Mouse (Mus musculus): Measurements from ENCODE around the gene Adora2b.

Gene Adora2b

GRCm38 (mm10) chr11:62248401-62249244 is at the start of gene Adora2b:
Gene Adora2b (plus strand): TSS chr11:62248984.
- DNase-seq (ENCODE audit: low spot score): peak; percentile 92

DNA sequence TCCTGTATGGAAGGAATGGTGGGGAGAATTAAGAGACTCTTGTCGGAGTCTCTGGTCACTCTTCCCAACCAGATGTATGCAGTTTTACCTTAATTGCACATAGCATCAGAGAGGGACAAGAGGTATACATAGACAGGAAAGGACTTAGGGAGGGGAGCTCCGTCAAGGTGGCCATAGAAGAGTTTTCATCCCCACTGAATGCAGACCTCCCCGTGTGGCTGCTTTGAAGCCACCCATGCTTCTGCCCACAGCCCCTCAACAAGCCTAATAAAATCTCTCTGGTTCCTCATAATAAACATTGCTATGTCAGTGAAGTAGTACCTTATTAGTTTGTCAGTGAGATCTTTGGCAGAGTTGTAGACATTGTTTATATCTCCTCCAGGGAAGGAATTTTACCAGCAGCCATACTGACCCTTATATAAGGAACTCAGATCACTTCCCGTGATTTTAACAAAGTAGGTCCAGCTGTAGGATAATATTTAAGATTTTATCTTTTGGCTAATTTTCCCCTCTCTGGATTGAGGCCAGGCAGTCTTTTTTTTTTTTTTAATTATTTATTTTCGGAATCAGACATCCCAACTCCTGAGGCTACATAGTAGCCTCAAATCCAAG is 47.8 kb upstream of the Adora2b start:
- no peak for DNase-seq (ENCODE audit: low spot score)

DNA sequence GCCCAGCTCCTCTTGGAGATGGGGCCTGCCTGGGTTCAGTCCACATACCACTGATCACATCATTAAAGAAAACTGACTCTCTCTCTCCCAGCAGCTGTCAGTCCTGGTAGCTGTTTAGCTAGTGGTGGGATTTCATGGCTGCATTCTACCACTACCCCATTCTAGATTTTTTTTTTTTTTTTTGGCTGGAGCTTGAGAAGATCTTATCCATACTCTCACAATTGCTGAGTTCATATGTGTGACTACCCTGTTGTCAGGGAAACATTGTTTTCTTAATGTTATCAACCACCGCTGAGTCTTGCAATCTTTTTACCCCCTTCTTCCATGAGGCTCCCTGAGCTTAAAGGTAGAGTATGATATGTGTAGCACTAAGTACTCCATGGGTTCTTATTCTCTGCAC is 46.1 kb upstream of the Adora2b start:
- DNase-seq (ENCODE audit: low spot score): no peak

GRCm38 (mm10) chr11:62209111-62209510 is 39.7 kb upstream of the Adora2b start:
- DNase-seq (ENCODE audit: low spot score): peak; percentile 17

GRCm38 (mm10) chr11:62209891-62210290 is 38.9 kb upstream of the Adora2b start:
- DNase-seq (ENCODE audit: low spot score): no peak

- DNase-seq (ENCODE audit: low spot score): no peak
These were observed 35.3 kb upstream of the Adora2b start for GRCm38 (mm10) chr11:62213384-62213989.

- DNase-seq (ENCODE audit: low spot score): no peak
These were observed 33.7 kb upstream of the Adora2b start for GRCm38 (mm10) chr11:62215107-62215506.

DNA sequence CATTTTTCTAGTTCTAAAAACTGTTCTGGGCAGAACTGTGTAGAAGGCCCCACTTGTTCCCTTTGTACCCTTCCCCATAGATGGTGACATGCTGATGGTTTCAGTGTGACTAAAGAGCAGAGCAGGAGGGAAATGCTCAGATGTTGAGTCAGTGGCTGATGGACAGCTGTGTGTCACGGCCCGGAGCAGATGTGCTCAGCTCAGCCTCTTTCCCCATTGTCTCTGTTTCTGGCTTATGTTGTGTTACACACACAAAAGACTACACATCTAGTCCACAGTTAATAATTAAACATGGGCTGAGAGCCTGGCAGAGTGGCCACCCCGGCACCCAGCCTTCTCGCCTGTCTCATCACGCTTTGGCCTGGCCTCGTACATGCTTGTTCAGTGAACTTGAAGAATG is 31.0 kb upstream of the Adora2b start:
- peak; percentile 11 for DNase-seq (ENCODE audit: low spot score)

GRCm38 (mm10) chr11:62220756-62221510 is 27.9 kb upstream of the Adora2b start:
- DNase-seq (ENCODE audit: low spot score): no peak

- no peak for DNase-seq (ENCODE audit: low spot score)
These were observed 25.4 kb upstream of the Adora2b start for GRCm38 (mm10) chr11:62223416-62223815.

GRCm38 (mm10) chr11:62223962-62224361 is 24.8 kb upstream of the Adora2b start:
- no peak for DNase-seq (ENCODE audit: low spot score)

- DNase-seq (ENCODE audit: low spot score): no peak
These were observed 24.0 kb upstream of the Adora2b start for GRCm38 (mm10) chr11:62224797-62225196.

GRCm38 (mm10) chr11:62240631-62241261 is 8.0 kb upstream of the Adora2b start:
- no peak for DNase-seq (ENCODE audit: low spot score)

- DNase-seq (ENCODE audit: low spot score): no peak
These were observed 4.9 kb upstream of the Adora2b start for GRCm38 (mm10) chr11:62243871-62244270.

DNA sequence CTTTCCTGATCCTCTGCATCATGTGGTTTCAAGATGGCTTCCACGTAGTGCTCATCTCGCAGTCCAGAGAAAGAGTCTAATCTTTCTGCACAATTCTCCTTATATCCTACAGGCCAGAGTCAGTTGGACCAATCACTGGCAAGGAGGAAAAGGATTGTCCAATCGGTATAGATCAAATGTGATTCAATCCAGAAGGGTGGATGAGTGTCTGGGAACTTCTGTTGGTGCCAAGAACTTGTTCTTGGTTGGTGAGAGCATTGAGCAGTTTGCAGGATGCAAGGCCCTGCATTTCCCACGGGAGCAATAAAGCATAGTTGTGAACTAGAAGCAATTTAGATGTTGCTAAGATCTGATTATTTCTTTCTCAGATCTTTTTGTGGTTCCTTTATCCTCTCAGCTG is 4.3 kb upstream of the Adora2b start:
- DNase-seq (ENCODE audit: low spot score): no peak

- DNase-seq (ENCODE audit: low spot score): no peak
These were observed 904 bp upstream of the Adora2b start for GRCm38 (mm10) chr11:62247759-62248400.

DNA sequence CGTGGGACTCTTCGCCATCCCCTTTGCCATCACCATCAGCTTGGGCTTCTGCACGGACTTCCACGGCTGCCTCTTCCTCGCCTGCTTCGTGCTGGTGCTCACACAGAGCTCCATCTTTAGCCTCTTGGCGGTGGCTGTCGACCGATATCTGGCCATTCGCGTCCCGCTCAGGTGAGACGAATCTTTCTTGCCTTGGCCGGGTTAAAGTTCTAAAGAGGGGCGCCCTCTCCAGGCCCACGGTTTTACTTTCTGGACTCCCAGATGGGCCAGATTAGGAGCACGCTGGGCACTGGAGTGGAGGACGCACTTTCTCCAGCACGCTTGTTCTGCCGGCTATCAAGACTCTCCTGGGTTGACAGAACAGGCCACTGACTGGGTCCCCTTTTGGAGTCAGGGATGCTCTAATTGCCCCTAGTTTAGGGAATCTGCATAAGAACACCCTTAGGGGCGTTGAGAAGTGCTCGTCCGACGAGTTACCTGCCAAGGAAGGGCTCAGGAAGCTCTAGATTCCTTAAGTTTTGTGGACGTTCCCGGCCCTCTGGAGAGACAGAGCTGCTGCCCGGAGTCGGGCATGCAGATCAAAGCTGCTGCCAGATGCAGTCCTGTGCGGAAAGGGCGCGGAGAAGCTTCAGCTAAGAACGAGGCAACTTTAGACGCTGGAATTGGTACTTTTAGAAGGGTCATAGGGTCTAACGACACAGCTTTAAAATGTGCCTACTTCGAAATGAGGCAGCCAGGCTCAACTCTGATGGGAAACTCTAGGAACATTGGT is 668 bp downstream of the Adora2b start:
- DNase-seq (ENCODE audit: low spot score): peak; percentile 55

DNA sequence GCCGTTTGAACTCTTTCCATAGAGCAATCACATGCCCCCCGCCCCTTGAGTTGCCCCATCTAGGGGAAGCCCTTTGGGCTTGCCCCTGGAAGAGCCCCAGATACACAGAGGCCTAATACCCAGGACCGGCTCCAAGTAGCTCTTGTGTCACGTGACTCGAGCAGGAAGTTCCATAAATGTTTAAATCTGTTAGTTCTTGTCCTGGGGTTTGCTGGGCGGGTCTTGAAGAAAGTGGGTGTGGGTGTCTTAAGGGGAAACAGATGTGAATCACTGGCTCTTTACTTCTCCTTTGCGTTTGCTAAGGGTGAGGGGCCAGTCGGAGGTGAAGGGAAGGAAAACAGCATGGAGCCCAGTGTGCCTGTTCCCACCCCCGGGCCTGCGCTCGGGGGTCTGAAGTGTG is 2.3 kb downstream of the Adora2b start:
- DNase-seq (ENCODE audit: low spot score): peak; percentile 33

- no peak for DNase-seq (ENCODE audit: low spot score)
These were observed 4.6 kb downstream of the Adora2b start for GRCm38 (mm10) chr11:62253380-62253779.

DNA sequence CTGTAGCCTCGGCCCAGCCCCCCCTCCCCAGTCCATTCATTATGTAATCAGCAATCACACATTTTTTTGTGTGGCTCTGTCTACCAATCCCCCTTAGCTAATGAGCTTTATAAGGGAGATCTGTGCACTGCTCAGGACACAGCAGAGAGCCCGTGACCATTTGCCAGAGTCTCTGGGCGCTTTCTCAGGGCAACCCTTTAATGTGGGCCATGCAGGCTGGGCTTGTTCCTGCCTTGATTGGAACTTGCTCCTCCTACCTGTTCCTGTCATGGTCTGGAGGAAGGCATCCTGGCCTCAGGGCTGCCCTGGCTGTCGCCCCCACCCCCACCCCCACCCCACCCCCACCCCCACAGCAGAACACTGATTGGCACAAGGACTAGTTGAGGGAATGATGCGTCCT is 10.4 kb downstream of the Adora2b start:
- DNase-seq (ENCODE audit: low spot score): no peak

GRCm38 (mm10) chr11:62263599-62263998 is 14.8 kb downstream of the Adora2b start:
- no peak for DNase-seq (ENCODE audit: low spot score)

Measured in embryo, embryonic 10 days (tissue).